Mouse (Mus musculus): ENCODE measurements around the gene Hba-a1. TPM values are rescaled to one million over a fixed set of nuclear protein-coding genes. Genes with fewer than 3 reads are reported as not detected.
A peak's percentile ranks its signal among the peaks of the same experiment; 100 is the strongest.
"Not testable (repeated sequence)": the region's sequence is repeated elsewhere in the genome, so short reads cannot be mapped to it uniquely, and the experiment has no call there.

Hba-a1 gene
- polyA plus RNA-seq, 1 experiment from 2014 or later, result 317 TPM

GRCm38 (mm10) chr11:32281416-32282144 lies 1.7 kb upstream of the Hba-a1 start:
- H3K4me1 ChIP-seq (replicated peaks; ENCODE audit: control insufficient read depth, insufficient read depth), result no peaks in the 10 kb centered on the region
- no peak overlapping the region for H3K4me3 ChIP-seq (ENCODE audit: low read depth, low read length)
- no peaks in the 10 kb centered on the region for H3K36me3 ChIP-seq (ENCODE audit: control insufficient read depth, insufficient read depth, low read length)
- H3K4me2 ChIP-seq (replicated peaks; ENCODE audit: low read depth), result no peak overlapping the region
- no peaks in the 10 kb centered on the region for H3K9me3 ChIP-seq (ENCODE audit: control insufficient read depth, low read length)
- ATAC-seq (ENCODE audit: low FRiP score, low TSS enrichment) (no peak), DNase-seq (ENCODE audit: low spot score) (no peak)
- H3K27me3 ChIP-seq (ENCODE audit: control insufficient read depth, insufficient read depth, low read length), result no peaks in the 10 kb centered on the region
- WGBS, result 71% methylated on average over 1 of the region's 1 CpGs
- no peak for TF ChIP-seq CTCF (IDR thresholded peaks at IDR 0.05; ENCODE audit: low read depth)
- TF ChIP-seq EP300 (optimal IDR thresholded peaks at IDR 0.05), result no peak
- no peak overlapping the region for H3K27ac ChIP-seq (replicated peaks)
- H3K9ac ChIP-seq (ENCODE audit: low read length), result no peak overlapping the region

DNA sequence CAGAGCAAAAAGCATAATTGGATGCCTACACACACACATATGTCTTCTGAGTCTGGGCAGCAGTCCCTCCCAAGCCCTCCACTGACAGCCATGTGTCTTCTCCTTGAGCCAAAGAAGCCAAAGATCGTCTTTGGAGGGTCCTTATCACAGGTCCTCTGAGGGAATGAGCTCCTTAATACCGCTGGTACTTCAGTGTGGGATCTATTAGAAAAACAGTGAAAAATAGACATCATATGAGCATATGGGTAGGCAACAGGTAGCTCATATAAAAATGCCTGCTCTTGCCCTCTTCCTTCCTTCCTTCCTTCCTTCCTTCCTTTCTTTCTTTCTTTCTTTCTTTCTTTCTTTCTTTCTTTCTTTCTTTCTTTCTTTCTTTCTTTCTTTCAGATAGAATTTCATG lies 1.3 kb downstream of the Hba-a1 start:
- ATAC-seq (ENCODE audit: low FRiP score, low TSS enrichment); H3K27ac ChIP-seq (replicated peaks); H3K27me3 ChIP-seq (ENCODE audit: control insufficient read depth, insufficient read depth, low read length); H3K36me3 ChIP-seq (ENCODE audit: control insufficient read depth, insufficient read depth, low read length); H3K4me3 ChIP-seq (ENCODE audit: low read depth, low read length); H3K9ac ChIP-seq (ENCODE audit: low read length); H3K4me1 ChIP-seq (replicated peaks; ENCODE audit: control insufficient read depth, insufficient read depth); H3K4me2 ChIP-seq (replicated peaks; ENCODE audit: low read depth); H3K9me3 ChIP-seq (ENCODE audit: control insufficient read depth, low read length); DNase-seq (ENCODE audit: low spot score): not testable (repeated sequence)
- 56% methylated on average over 2 of the region's 2 CpGs for WGBS

DNA sequence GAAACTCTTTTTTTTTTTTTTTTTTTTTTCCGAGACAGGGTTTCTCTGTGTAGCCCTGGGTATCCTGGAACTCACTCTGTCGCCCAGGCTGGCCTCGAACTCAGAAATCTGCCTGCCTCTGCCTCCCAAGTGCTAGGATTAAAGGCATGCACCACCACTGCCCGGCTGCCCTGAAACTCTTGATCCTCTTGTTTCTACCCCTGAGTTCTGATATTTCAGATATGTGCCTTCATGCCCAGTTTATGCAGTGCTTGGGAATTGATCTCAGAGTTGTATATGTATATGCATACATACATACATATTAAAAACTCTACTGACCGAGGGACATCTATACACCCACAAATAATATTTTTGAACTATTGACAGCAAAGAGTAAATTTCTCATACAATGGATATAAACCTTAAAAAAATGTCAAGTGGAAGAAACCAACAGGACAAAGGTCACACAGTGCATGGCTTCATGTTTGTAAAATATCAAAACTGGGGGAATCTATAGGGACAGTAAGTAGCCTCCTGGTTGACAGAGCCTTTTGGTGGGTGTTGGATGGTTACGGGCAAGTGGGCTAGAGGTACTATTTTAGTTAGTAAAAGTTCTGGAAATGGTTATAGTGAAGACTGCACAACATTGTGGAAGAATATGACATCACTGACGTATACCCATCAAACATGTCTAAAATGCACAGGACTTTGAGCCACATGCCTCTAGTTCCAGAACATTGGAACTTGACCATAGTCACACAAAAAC lies 1.9 kb downstream of the Hba-a1 start:
- Histone ChIP-seq H3K4me2 (replicated peaks; ENCODE audit: low read depth) (no peak overlapping the region), H3K4me1 (replicated peaks; ENCODE audit: control insufficient read depth, insufficient read depth) (no peaks in the 10 kb centered on the region), H3K9me3 (ENCODE audit: control insufficient read depth, low read length) (no peaks in the 10 kb centered on the region), H3K27me3 (ENCODE audit: control insufficient read depth, insufficient read depth, low read length) (no peaks in the 10 kb centered on the region), H3K9ac (ENCODE audit: low read length) (no peak overlapping the region), H3K36me3 (ENCODE audit: control insufficient read depth, insufficient read depth, low read length) (no peaks in the 10 kb centered on the region), H3K4me3 (ENCODE audit: low read depth, low read length) (no peak overlapping the region), H3K27ac (replicated peaks) (no peak overlapping the region)
- ATAC-seq (ENCODE audit: low FRiP score, low TSS enrichment) (no peak), DNase-seq (ENCODE audit: low spot score) (no peak)
- no peak for TF ChIP-seq EP300 (optimal IDR thresholded peaks at IDR 0.05)
- no peak for TF ChIP-seq CTCF (IDR thresholded peaks at IDR 0.05; ENCODE audit: low read depth)
- WGBS, result 81% methylated on average over 7 of the region's 7 CpGs

- not testable (repeated sequence) for H3K4me2 ChIP-seq (replicated peaks; ENCODE audit: low read depth); H3K36me3 ChIP-seq (ENCODE audit: control insufficient read depth, insufficient read depth, low read length); H3K27ac ChIP-seq (replicated peaks); DNase-seq (ENCODE audit: low spot score); ATAC-seq (ENCODE audit: low FRiP score, low TSS enrichment); H3K4me1 ChIP-seq (replicated peaks; ENCODE audit: control insufficient read depth, insufficient read depth); H3K9me3 ChIP-seq (ENCODE audit: control insufficient read depth, low read length); H3K27me3 ChIP-seq (ENCODE audit: control insufficient read depth, insufficient read depth, low read length); H3K9ac ChIP-seq (ENCODE audit: low read length); H3K4me3 ChIP-seq (ENCODE audit: low read depth, low read length)
Measured at GRCm38 (mm10) chr11:32285887-32286286, 2.6 kb downstream of the Hba-a1 start.

DNA sequence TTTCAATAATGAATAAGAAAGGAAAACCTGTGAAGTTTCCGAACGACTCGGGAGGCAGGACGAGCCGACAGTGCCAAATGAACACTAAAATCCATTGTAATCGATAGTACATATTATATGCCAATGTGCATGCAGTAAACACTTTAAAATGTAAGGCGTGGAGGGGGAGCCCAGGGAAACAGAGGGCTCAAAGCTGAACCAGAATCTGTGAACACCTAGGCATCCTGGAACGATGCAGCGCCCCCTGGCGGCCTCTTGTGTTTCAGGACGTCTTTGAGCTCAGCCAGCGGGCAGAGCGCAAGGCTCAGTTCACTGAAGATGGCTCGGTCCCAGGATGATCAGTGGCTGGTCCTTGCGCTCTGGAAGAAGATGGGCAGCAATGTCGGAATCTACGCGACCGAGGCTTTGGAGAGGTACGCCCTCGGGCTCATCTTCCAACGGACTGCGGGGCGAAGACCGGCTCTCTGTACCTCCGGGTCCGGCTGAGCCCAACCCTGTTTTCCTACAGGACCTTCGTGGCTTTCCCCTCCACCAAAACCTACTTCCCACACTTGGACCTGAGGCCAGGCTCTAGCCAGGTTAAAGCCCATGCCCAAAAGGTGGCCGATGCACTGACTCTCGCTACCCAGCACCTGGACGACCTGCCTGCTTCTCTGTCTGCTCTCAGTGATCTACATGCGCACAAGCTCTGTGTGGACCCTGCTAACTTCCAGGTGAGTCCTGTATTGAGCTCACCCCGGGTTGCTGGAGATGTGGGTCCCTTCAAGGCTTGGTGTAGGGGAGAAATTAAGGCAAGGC lies 3.6 kb downstream of the Hba-a1 start, which contains the start of gene Hbq1b:
TSS of gene Hbq1b (plus strand) at position 271 of the 798 bp plus-strand sequence.
- H3K36me3 ChIP-seq (ENCODE audit: control insufficient read depth, insufficient read depth, low read length); H3K4me3 ChIP-seq (ENCODE audit: low read depth, low read length); H3K27me3 ChIP-seq (ENCODE audit: control insufficient read depth, insufficient read depth, low read length); H3K27ac ChIP-seq (replicated peaks); H3K4me1 ChIP-seq (replicated peaks; ENCODE audit: control insufficient read depth, insufficient read depth); H3K9me3 ChIP-seq (ENCODE audit: control insufficient read depth, low read length); H3K9ac ChIP-seq (ENCODE audit: low read length): not testable (repeated sequence)
- ATAC-seq (ENCODE audit: low FRiP score, low TSS enrichment) (peak; percentile 74; the same call in 1 of the 2 replicates), DNase-seq (ENCODE audit: low spot score) (peak; percentile 59)
- 24% methylated on average over 29 of the region's 33 CpGs for whole genome bisulfite sequencing
- peak within 1 kb of the TSS; percentile 45 for H3K4me2 ChIP-seq (replicated peaks; ENCODE audit: low read depth)
- peak; percentile 81 for TF ChIP-seq CTCF (IDR thresholded peaks at IDR 0.05; ENCODE audit: low read depth)

DNA sequence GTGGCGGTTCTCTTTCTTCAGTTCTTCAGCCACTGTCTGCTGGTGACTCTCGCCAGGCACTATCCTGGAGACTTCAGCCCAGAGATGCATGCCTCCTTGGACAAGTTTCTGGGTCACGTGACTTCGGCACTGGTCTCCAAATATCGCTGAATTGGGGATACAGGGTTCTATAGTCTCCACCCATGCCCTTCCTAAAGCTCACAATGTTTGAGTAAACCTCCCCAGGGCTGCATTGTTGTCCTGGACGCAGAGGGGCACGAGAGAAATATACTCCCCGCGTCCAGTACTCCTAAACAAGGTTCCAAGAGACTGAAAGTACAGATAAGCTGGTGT lies 4.1 kb downstream of the Hba-a1 start:
- H3K4me2 ChIP-seq (replicated peaks; ENCODE audit: low read depth), result no peak overlapping the region
- WGBS, result 68% methylated on average over 9 of the region's 9 CpGs
- H3K9ac ChIP-seq (ENCODE audit: low read length), result no peak overlapping the region
- no peak overlapping the region for H3K4me3 ChIP-seq (ENCODE audit: low read depth, low read length)
- no peak overlapping the region for H3K27ac ChIP-seq (replicated peaks)
- no peaks in the 10 kb centered on the region for H3K36me3 ChIP-seq (ENCODE audit: control insufficient read depth, insufficient read depth, low read length)
- H3K9me3 ChIP-seq (ENCODE audit: control insufficient read depth, low read length), result no peaks in the 10 kb centered on the region
- TF ChIP-seq EP300 (optimal IDR thresholded peaks at IDR 0.05) (no peak), CTCF (IDR thresholded peaks at IDR 0.05; ENCODE audit: low read depth) (no peak)
- no peak for DNase-seq (ENCODE audit: low spot score)
- H3K4me1 ChIP-seq (replicated peaks; ENCODE audit: control insufficient read depth, insufficient read depth), result no peaks in the 10 kb centered on the region
- H3K27me3 ChIP-seq (ENCODE audit: control insufficient read depth, insufficient read depth, low read length), result no peaks in the 10 kb centered on the region
- no peak for ATAC-seq (ENCODE audit: low FRiP score, low TSS enrichment)

- WGBS, result 79% methylated on average over 4 of the region's 4 CpGs
- not testable (repeated sequence) for H3K9ac ChIP-seq (ENCODE audit: low read length); H3K27me3 ChIP-seq (ENCODE audit: control insufficient read depth, insufficient read depth, low read length); H3K27ac ChIP-seq (replicated peaks); H3K36me3 ChIP-seq (ENCODE audit: control insufficient read depth, insufficient read depth, low read length); DNase-seq (ENCODE audit: low spot score); H3K9me3 ChIP-seq (ENCODE audit: control insufficient read depth, low read length); H3K4me1 ChIP-seq (replicated peaks; ENCODE audit: control insufficient read depth, insufficient read depth); H3K4me3 ChIP-seq (ENCODE audit: low read depth, low read length); ATAC-seq (ENCODE audit: low FRiP score, low TSS enrichment); H3K4me2 ChIP-seq (replicated peaks; ENCODE audit: low read depth)
Measured at GRCm38 (mm10) chr11:32292819-32293218, 9.5 kb downstream of the Hba-a1 start.

GRCm38 (mm10) chr11:32293479-32293878 lies 10.2 kb downstream of the Hba-a1 start:
- DNase-seq (ENCODE audit: low spot score); H3K4me2 ChIP-seq (replicated peaks; ENCODE audit: low read depth); ATAC-seq (ENCODE audit: low FRiP score, low TSS enrichment); H3K4me3 ChIP-seq (ENCODE audit: low read depth, low read length); H3K27me3 ChIP-seq (ENCODE audit: control insufficient read depth, insufficient read depth, low read length); H3K9ac ChIP-seq (ENCODE audit: low read length); H3K36me3 ChIP-seq (ENCODE audit: control insufficient read depth, insufficient read depth, low read length); H3K9me3 ChIP-seq (ENCODE audit: control insufficient read depth, low read length); H3K4me1 ChIP-seq (replicated peaks; ENCODE audit: control insufficient read depth, insufficient read depth); H3K27ac ChIP-seq (replicated peaks): not testable (repeated sequence)
- 48% methylated on average over 3 of the region's 3 CpGs for WGBS

Data from stomach, postnatal 0 days (tissue).